ENCODE assay signal across 13 mouse cellular contexts in the genomic region with DNA sequence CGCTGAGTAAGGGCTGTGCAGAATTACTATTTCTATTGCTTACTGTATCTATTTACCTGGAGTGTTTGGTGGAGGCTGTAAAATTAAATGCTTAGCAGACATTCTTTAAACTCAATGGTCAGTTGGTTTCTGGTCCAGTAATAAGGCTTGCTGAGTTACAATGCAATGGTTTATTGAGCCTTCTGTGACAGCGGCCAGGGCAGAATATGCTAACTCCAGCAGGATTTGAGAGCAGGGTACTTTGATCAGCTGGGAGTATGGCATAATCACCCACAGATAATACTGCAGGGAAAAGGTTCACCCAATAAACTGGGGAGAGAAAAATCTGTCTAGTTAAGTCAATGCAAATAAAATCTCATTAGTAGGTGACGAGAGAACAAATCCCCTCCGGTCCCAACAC.
A peak's percentile ranks its signal among the peaks of the same experiment; 100 is the strongest.
DNase-seq lines count a peak whose midpoint lies in the region; ATAC-seq lines count a peak whose summit lies in the region.
"Had no signal": no experiment of that assay in that cellular context is flagged by ENCODE, and none has a peak within 500 bp of the region (broad histone marks: within the 10 kb centered on the region; RNA-seq: fewer than 3 reads in every experiment).

No protein-coding gene starts in this region.

- peaks cover 52% of the 10 kb centered on the region for H3K4me1 ChIP-seq in kidney, embryonic 15.5 days
- peaks cover 95% of the 10 kb centered on the region for H3K4me1 ChIP-seq in forebrain, embryonic 12.5 days
- H3K4me1 ChIP-seq in hindbrain, embryonic 14.5 days (replicated peaks; ENCODE audit: control insufficient read depth, insufficient read depth, low read length), result peaks cover 45% of the 10 kb centered on the region
- peaks cover 92% of the 10 kb centered on the region for H3K4me1 ChIP-seq in midbrain, embryonic 13.5 days (replicated peaks)

- peak overlapping the region; percentile 23; the same call in 1 of the 2 replicates for H3K27ac ChIP-seq in kidney, embryonic 15.5 days
- peak overlapping the region; percentile 65 for H3K27ac ChIP-seq in forebrain, embryonic 12.5 days
- H3K27ac ChIP-seq in hindbrain, embryonic 14.5 days, result peak overlapping the region; percentile 47
- peak overlapping the region; percentile 52 for H3K27ac ChIP-seq in midbrain, embryonic 13.5 days
- H3K27ac ChIP-seq: macrophage had no signal

- H3K27me3 ChIP-seq in kidney, embryonic 15.5 days, result no peaks in the 10 kb centered on the region
- no peaks in the 10 kb centered on the region for H3K27me3 ChIP-seq in forebrain, embryonic 12.5 days
- no peaks in the 10 kb centered on the region for H3K27me3 ChIP-seq in hindbrain, embryonic 14.5 days (ENCODE audit: control insufficient read depth, insufficient read depth, low read length)
- no peaks in the 10 kb centered on the region for H3K27me3 ChIP-seq in midbrain, embryonic 13.5 days

- no peaks in the 10 kb centered on the region for H3K36me3 ChIP-seq in kidney, embryonic 15.5 days
- no peaks in the 10 kb centered on the region for H3K36me3 ChIP-seq in forebrain, embryonic 12.5 days (replicated peaks)
- H3K36me3 ChIP-seq in hindbrain, embryonic 14.5 days (replicated peaks; ENCODE audit: control insufficient read depth, insufficient read depth), result no peaks in the 10 kb centered on the region
- H3K36me3 ChIP-seq in midbrain, embryonic 13.5 days, result no peaks in the 10 kb centered on the region

- H3K4me3 ChIP-seq in kidney, embryonic 15.5 days (replicated peaks), result no peak overlapping the region
- no peak overlapping the region for H3K4me3 ChIP-seq in forebrain, embryonic 12.5 days (replicated peaks)
- H3K4me3 ChIP-seq in hindbrain, embryonic 14.5 days (replicated peaks; ENCODE audit: low read length), result no peak overlapping the region
- H3K4me3 ChIP-seq in midbrain, embryonic 13.5 days (replicated peaks), result no peak overlapping the region
- H3K4me3 ChIP-seq: myocyte had no signal

- DNase-seq in kidney, postnatal 25 days, result no peak
- no peak for DNase-seq in hindbrain, embryonic 14.5 days (ENCODE audit: low spot score)
- DNase-seq in left cerebral cortex, adult 18-20 months (ENCODE audit: low spot score in 2 of 2), result no peak
- DNase-seq in layer of hippocampus, adult 8-10 months (ENCODE audit: low spot score in 2 of 2), result no peak
- DNase-seq: cerebellum, postnatal 10 days; gastrocnemius, postnatal 14 days; layer of hippocampus, adult 9-11 months had no signal

- H3K9ac ChIP-seq in kidney, embryonic 15.5 days, result no peak overlapping the region
- no peak overlapping the region for H3K9ac ChIP-seq in forebrain, embryonic 12.5 days
- H3K9ac ChIP-seq in hindbrain, embryonic 14.5 days, result no peak overlapping the region
- H3K9ac ChIP-seq in midbrain, embryonic 13.5 days (replicated peaks), result no peak overlapping the region

- H3K4me2 ChIP-seq in kidney, embryonic 15.5 days, result no peak overlapping the region
- no peak overlapping the region for H3K4me2 ChIP-seq in forebrain, embryonic 12.5 days
- H3K4me2 ChIP-seq in hindbrain, embryonic 14.5 days (replicated peaks), result no peak overlapping the region
- no peak overlapping the region for H3K4me2 ChIP-seq in midbrain, embryonic 13.5 days (replicated peaks)
- H3K4me2 ChIP-seq: heart, embryonic 11.5 days had no signal

- no peak for ATAC-seq in kidney, embryonic 15.5 days (replicated peaks; ENCODE audit: low FRiP score)
- ATAC-seq in forebrain, embryonic 12.5 days (ENCODE audit: low FRiP score), result no peak; the same call in 1 of the 2 replicates
- ATAC-seq in hindbrain, embryonic 14.5 days (ENCODE audit: low FRiP score), result no peak
- no peak for ATAC-seq in midbrain, embryonic 13.5 days

- whole genome bisulfite sequencing in kidney, embryonic 15.5 days, result 63% methylated on average over 4 of the region's 4 CpGs
- 57% methylated on average over 4 of the region's 4 CpGs for WGBS in forebrain, embryonic 12.5 days
- 51% methylated on average over 4 of the region's 4 CpGs for WGBS in hindbrain, embryonic 14.5 days
- 40% methylated on average over 4 of the region's 4 CpGs for WGBS in midbrain, embryonic 13.5 days

- no peaks in the 10 kb centered on the region for H3K9me3 ChIP-seq in kidney, embryonic 15.5 days (replicated peaks)
- H3K9me3 ChIP-seq in forebrain, embryonic 12.5 days, result no peaks in the 10 kb centered on the region
- no peaks in the 10 kb centered on the region for H3K9me3 ChIP-seq in hindbrain, embryonic 14.5 days (ENCODE audit: control insufficient read depth, low read length)
- H3K9me3 ChIP-seq in midbrain, embryonic 13.5 days, result no peaks in the 10 kb centered on the region
